Mouse (Mus musculus): ENCODE data around the gene Adamts12.
A peak's percentile ranks its signal among the peaks of the same experiment; 100 is the strongest.

Gene Adamts12

DNA sequence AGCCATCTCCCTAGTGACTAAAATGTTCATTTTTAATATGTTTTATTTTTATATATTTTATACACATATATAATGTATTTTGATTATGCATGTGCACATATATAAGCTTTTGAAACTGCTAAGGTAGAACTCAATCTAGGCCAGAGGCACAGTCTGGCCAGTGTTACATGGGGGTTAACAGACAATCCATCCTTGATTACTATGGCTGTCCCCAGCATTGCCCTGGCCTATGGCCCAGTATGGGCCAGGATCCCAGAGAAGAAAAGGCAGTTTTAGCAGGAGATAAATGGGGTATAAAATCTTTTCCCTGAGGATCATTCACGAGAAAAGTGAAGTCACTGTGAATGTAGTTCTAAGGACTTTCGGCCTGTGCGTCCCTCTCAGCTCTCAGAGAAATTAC is 223.2 kb downstream of the Adamts12 start:
- DNase-seq (ENCODE audit: low spot score in 2 of 2): no peak

DNA sequence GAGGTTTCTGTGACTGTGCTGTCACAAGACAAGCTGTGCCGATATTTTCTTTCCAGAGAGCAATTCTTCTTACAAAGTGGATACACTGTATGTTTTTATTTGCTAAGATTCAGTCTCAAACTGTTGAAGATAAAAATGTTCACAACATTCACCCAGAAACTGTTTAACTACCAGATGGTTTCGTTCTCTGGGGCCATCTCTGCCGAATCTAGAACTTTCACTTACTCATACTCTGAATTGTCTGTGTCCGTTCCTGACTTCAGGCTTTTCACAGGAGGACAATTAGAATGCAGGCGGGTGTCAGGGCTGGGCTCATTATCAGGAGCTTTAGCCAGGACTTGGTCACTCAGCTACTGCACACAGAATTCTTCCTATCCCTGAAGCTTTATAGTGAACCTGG is 227.7 kb downstream of the Adamts12 start:
- DNase-seq (ENCODE audit: low spot score in 2 of 2): no peak

DNA sequence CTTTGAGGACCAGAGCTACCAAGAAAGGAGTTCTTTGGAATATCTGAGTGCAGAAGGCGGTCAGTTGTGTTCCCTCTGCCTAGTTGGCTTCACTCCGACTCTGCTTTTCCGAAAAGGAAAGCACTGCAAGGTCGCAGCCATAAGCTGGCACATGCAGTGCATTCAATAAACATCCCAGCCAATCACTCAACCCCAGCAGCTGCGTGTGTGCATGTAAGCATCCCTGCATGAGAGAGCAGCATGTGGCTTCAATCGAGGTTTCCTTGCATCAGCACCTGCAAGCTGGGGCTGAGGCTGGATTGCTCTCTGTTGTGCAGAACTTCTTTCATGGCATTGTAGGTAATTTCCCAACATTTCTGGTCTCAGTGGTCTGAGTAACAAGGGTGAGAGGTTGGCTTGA is 230.4 kb downstream of the Adamts12 start:
- DNase-seq (ENCODE audit: low spot score in 2 of 2): peak in 1 of 2 experiments; percentile 3

DNA sequence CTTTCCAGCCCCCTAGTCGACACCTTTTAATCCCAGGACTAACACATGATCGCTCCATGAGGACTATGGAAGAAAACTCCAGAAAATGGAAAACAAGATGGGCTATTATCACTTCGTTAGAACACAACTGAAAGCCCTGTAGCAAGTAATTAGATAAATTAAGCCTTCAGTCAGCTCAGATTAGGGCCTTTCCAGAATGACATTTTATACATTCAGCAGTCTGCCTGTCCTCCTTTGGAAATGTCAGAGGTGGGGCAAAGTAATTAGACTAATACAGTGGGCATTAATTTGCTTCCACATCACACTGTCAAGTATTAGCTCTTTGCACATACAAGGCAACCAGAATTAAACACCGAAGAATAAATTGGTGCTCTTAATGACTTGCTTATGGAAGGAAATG is 233.4 kb downstream of the Adamts12 start:
- no peak for DNase-seq (ENCODE audit: low spot score in 2 of 2)

DNA sequence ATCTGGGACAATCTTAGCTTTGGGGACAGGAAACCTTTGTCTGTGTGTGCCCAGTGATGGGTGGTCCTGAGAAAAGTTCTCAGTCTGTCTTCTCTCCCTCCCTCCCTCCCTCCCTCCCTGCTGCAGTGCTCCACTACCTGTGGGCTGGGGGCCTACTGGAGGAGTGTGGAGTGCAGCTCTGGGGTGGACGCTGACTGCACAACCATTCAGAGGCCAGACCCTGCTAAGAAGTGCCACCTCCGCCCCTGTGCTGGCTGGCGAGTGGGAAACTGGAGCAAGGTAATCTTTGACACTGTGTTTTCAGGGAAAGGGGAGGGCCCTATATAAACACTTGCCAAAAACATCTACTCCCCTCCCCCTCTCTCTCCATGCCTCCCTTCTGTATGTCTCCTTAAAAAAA is 252.5 kb downstream of the Adamts12 start:
- DNase-seq (ENCODE audit: low spot score in 2 of 2): no peak

DNA sequence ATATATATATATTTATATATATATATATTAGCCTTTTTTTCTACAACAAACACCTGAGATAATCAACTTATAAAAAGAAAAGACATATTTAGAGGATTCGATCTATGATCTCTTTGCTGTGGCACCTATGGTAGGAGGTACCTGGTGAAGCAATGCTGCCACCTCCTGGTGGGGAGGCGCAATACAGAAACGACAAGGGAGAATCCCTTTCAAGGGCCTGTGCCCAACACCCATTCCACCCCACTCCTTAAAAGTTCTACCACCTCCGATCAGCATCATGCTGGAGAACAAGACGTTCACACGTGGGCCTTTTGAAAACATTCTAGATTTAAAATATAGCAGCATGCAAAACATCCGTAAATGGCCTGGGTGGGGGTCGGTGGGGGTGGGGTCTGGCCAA is 255.9 kb downstream of the Adamts12 start:
- peak; percentile 26 to 39 for DNase-seq (ENCODE audit: low spot score in 2 of 2)

DNA sequence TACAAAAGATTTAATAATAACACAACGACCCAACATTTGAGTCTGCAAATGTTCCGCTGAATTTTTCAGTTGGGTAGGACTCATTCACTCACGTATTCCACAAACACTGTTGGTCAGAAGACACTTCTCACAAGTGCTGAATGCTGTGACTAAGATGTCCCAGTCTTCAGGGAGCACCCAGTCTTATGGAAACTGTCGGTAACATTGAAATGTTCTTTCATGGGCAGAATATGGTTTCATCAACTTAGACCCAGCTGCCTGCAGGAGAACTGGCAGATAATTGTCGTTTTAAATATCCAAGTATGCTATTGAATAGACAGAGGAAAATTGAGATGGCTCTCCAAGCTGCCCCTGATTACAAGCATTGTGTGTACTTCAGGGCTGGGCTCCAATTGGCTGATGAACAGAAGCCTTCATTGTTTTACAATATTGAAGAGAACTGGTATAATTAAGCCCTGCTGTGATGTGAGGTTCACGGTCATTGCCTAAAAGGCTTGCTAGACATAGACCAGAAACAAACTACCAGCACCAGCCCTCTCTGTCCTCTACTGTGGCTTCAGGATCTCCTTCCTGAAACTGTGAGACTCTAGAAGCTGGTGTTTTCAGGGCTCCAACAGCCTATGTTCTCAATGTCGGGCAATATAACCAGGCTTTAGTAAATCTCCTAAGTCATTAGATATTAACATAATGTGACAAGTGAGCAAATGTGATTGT is 275.0 kb downstream of the Adamts12 start:
- DNase-seq (ENCODE audit: low spot score in 2 of 2): no peak

DNA sequence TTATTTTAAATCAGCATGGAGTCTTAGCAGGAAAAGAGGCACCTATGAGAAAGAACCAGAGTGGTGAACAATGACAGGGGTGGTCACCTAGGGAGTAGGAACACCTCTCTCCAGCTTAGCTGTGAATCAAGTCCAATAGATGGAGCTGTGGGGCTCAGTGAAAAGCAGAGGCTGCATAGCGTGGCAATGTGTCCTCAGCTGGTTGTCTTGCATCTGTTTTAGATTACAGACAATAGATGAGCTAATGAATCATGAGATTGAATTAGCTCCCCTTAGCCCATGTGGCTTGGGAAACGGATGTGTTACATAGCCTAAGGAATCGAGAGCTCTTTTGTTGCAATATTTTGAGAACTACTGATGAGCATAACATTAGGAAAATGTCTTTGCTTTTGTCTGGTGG is 291.3 kb downstream of the Adamts12 start:
- no peak for DNase-seq (ENCODE audit: low spot score in 2 of 2)

DNA sequence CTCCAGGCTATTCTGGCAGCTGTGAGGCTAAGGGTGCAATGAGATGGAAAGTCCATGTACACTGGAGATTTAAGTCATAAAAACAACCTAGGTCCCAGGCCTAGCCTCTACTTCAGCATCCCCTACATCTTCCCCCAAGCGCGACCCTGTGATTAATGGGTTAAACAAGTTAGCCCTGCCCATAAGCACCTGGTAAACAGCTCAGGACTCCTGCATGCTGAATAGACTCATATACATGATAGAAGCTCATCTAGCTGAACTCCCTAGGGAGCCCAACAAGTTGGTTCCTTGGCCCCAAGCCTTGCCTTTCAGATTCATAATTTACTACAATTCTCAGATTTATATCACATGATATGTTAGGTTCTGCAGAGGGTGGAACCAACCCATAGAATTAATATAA is 292.9 kb downstream of the Adamts12 start:
- DNase-seq (ENCODE audit: low spot score in 2 of 2): no peak

DNA sequence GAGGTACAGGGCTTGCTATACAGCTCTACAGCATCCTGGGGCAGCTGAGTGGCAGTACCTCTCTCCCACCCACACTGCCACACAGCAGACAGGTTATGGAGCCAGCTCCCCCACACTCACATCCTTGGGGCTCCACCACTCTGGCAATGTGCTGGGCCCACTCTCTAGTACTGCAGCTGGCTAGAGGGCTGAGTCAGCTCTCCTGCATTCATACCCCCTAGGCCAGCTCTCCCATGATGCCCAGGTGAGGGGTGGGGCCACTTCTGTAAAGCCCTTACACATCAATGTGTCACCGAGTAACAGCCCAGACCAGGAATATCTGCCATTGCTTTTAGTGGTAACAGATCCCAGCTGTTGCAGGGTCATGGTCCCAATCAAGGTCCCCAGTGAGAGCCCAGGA is 296.3 kb downstream of the Adamts12 start:
- no peak for DNase-seq (ENCODE audit: low spot score in 2 of 2)

DNA sequence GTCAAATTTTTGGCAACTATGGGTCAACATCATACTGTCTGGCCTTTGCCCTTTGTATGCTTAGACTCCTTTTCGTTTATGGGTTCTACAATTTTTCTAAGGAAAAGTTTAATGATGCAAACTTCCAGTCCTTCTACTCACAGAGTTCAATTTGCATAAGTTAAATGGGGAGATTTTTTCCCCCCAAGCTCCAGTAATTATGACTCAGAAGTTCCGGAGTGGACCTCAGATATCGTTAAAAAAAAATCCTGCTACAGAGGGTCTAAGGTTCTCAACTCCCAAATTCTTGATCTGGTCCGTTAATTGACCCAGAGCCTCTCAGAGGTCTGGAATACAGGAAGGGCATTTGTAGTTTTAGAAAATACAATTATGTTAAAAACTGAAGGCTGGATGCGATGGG is 297.2 kb downstream of the Adamts12 start:
- DNase-seq (ENCODE audit: low spot score in 2 of 2): no peak

DNA sequence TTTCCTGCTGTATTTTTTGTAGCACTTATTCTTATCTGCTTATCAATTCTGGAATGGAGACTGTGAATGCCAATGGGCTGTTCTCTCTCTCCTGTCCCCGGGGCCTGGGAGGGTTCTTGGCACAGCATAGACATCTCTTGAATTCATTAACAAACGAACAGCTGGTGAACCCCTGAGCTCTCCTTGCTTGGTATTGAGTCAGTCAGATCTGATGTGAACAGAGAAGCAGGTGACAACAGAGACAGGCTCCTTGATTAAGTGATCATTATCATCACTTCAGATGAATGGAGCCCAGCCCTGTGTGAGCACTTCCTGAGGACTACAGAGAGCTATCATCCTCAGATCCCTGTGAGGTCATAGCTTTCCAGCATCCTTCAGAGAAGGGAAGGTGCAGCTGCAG is 299.5 kb downstream of the Adamts12 start:
- no peak for DNase-seq (ENCODE audit: low spot score in 2 of 2)

DNA sequence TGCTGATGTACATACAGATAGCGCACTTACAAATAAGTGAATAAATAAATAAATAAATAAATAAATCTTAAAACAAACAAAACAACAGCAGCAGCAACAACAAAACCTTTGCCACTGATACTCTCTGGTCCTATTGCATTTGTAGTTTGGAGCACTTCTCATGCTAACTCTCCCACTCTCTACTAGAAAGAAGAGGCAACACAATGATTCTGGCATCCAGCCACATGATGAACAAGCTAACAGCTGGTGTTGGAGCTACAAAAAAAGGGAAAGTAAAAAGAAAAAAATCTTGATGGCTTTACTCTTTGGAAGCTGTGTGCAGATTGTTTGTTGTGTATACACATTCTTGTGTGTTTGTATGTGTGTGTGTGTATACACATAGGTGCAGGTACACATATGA is 300.2 kb downstream of the Adamts12 start:
- DNase-seq (ENCODE audit: low spot score in 2 of 2): no peak

DNA sequence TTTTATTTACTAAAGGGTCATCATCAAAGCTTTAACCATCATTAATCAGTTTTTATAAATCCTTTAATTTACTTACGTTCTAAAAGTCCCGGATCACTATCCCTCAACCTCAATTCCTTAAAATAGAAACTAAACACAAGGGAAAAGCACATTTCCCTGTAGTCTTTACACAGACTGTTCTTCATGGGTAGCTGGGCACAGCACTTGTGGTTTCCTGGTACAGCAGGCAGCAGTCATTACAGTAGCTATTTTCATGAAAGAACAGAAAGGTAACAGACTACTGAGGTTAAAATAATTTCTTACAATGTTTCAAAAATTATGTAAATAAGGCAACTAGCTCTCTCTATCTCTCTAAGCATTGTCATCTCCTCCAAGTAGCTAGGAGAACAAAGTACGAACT is 305.0 kb downstream of the Adamts12 start:
- DNase-seq (ENCODE audit: low spot score in 2 of 2): no peak

DNA sequence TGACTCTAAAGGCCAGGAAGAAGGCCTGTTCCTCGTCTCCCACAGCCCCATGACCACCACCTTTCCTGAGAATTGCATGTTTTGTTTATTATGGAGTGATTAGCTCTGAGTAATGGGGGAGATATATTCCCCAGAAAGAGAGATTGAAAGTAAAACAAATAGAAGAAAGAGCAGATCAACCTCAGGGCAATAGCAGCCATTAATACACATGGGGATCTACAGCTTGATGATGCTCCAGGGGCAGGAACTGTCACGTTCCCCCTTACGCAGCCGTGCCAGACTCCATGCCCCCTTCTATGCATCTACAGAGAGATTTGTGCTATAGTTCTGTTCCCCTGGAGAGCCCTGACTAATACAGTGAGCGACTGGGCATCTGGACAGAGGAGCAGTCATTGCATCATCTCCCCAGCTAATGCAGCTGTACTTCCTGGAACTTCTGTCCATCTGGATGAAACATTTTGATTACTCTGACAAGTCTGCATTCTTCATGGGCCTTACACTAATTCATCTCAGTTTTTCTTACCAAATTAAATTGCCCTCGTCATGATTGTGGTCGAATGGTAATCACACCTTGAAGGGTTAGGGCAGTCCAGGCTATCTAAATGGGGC is 306.0 kb downstream of the Adamts12 start:
- no peak for DNase-seq (ENCODE audit: low spot score in 2 of 2)

DNA sequence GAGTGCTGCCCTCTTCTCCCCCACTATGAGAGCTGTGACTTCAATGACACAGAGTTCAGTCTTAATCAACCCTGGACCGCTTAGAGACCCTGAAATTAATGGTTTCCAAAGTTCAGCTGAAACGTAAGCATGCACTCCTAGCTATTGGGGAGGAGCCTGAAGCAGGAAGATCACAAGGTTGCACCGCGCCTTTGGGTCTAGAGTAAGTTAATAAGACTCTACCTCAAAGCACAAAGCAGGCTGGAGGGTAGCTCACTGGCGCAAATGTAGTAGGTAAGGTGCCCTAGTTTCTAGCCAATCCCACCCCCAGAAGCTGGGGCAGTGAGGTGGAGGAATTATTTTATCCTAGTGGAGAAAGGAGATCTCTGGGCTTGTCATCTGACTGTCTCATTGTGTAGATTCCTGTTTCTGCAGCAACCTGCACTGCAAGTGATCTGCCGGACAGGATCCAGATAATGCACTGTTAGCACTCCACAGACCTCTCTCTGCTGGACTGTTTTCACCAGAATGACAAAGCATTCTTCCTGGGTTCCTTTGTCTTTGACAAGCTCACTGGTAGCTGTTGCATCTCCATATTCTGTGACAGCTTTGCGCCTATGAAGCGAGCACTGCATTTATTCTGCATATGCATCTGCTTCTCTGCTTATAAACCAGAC is 315.0 kb downstream of the Adamts12 start:
- DNase-seq (ENCODE audit: low spot score in 2 of 2): no peak

DNA sequence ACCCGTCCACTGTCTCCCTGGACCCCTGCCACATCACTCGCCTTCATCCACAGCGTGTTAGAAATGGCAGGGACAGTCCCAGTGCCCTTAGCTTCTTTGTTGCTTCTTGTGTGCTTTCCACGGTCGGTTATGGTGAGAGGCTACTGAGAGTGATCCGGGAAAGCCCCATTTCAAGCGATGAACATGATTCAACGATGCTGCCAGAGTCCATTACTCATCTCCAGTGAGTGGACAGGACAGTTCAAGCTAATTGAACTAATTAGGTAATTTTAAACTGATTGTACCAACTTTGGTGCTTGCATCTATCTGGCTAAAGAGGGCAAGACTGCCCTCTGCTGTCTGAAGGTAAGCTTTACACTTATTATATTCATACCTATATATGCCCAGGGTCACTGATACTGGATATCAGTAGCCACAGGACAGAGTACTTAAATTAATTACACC is 315.5 kb downstream of the Adamts12 start:
- DNase-seq (ENCODE audit: low spot score in 2 of 2): no peak

DNA sequence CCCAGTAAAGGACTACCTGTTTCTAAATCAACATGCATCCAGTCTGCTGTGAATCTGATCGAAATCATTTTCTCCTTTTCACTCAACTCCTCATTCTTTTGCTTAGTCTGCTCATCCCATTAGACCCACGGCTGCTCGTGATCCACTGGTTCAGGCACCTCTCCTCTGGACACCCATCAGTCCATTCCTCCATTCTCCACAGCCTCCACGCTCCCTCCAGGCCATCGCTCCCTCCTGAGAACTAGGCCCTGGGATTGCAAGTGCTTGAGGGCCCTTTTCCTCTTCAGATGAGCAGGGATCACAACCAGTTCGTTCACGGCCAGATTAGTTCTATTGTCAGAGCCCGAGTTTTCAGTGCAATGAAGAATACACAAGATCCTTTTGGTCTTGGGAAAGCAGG is 316.0 kb downstream of the Adamts12 start:
- DNase-seq (ENCODE audit: low spot score in 2 of 2): no peak

DNA sequence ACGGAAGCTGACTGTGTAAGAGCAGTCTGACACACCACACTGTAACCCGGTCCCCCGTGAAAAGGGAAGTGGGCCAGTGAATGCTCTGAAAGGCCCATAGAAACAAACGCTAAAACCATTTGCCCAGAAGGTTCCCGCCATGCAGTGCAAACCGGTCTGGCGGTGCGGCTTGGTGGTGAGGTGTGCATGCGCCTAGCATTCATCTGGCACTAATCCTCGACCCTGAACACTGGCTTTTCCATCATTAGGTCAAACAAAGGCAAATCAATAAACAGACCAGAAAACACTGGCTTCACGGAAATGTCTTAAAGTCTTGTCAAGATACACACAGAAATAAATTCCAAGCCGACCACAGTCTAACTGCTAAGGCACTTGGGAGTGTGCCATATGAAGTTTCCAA is 318.0 kb downstream of the Adamts12 start:
- DNase-seq (ENCODE audit: low spot score in 2 of 2): no peak

DNA sequence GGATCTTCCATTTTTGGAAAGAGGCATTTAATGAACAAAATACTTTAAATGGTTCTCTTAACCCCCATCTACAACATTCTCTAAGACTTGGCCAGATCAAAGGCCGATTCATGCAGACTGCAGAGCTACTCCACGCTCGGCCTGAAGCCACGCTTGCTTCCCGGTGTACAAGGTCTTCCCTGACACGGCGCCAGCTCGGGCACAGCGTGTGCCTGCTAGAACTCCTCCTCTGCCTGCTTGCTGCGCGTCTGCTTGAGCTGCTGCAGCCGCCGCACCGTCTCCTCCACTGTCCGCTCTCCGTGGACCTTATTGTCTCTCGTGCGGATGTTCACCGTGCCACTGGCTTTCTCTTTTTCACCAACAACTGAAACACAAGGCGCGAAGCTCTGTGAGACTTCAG is 319.2 kb downstream of the Adamts12 start:
- DNase-seq (ENCODE audit: low spot score in 2 of 2): no peak

DNA sequence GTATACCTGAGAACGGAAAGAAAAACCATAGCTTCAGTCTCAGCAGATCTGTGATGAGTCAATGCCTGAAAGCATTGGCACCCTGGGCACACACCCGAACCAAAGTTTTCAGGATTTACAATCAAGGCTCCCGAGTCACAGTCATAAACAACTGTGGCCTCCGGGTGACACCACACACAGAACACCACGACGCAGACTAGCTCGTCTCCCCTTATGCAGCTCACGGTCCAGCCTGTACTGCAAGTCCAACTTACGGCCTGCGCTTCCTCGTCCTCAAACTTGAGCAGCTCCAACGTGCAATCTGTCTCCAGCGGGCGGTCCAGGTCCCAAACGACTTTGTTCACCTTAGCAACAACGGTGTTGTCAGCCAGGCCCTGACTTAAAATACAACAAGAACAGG is 328.3 kb downstream of the Adamts12 start:
- DNase-seq (ENCODE audit: low spot score in 2 of 2): no peak

DNA sequence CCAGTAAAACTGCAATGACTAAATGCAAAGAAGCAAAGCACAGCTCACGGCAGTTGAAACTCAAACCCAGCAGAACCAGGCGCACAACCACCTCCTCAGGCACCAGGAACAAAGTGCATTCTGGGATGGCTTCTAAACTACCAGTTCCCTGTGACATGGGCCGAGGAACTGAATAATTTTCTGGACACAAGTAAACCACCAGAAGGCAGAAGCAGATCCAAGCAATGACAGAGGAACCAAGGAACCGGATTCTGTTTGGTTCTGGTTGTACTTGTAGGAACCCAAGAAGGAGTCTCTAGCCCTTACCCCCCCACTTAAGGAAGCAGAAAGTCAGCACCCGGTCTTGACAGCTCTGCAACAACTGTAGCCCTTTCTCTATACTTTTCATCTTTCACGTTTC is 331.8 kb downstream of the Adamts12 start:
- no peak for DNase-seq (ENCODE audit: low spot score in 2 of 2)

All from urinary bladder, postnatal 36 days (tissue).